Comparison of ENCODE assay signal across 19 mouse cellular contexts in the genomic region with DNA sequence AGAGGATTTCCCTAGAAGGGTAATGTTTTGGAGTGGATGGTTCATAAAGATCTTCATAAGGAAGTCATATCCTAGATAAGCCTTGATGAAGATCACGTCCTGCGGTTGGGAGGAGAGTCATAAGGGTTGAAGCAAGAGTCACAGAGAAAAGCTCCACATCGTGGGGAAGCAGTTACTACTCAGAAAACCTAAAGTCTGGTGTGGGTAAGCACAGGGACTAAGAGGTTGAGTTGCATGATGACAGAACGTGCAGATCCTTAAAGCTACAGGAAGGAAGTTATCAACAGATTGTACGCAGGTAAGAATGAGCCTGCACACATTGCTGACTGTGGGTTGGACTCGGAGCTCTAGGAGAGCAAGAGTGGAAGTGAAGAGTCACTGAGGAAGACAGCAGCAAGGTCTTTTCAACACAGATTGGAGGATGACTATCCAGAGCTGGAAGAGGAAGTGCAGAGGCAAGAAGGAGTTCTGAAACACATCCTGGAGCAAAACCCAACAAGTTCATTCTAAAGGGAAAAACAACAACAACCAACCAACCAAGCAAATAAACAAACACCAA. TPM values are rescaled to one million over a fixed set of nuclear protein-coding genes. Genes with fewer than 3 reads are reported as not detected.
DNase-seq lines count a peak whose midpoint lies in the region; ATAC-seq and TF ChIP-seq lines count a peak whose summit lies in the region.
"Had no signal": no experiment of that assay in that cellular context is flagged by ENCODE, and none has a peak within 500 bp of the region (broad histone marks: within the 10 kb centered on the region; RNA-seq: fewer than 3 reads in every experiment).

No protein-coding gene starts in this region.

- no peak for TF ChIP-seq CTCF in kidney, adult 2 months (conservative IDR thresholded peaks at IDR 0.05; ENCODE audit: insufficient read depth, insufficient read length, low read depth, low read length)

- H3K36me3 ChIP-seq in kidney, adult 2 months (ENCODE audit: control insufficient read depth, insufficient read depth, low read length), result no peaks in the 10 kb centered on the region
- H3K36me3 ChIP-seq: embryonic facial prominence, embryonic 10.5 days; embryonic facial prominence, embryonic 12.5 days; forebrain, embryonic 15.5 days had no signal

- 77% methylated on average over 6 of the region's 6 CpGs for WGBS in kidney, adult 2 months

- no peak overlapping the region for H3K4me3 ChIP-seq in kidney, adult 2 months (ENCODE audit: insufficient read depth, low read depth, low read length)
- H3K4me3 ChIP-seq: embryonic facial prominence, embryonic 10.5 days; embryonic facial prominence, embryonic 12.5 days; forebrain, embryonic 13.5 days; forebrain, embryonic 15.5 days had no signal

- H3K27me3 ChIP-seq in kidney, adult 2 months (replicated peaks; ENCODE audit: control insufficient read depth, insufficient read depth, low read length), result no peaks in the 10 kb centered on the region
- H3K27me3 ChIP-seq: embryonic facial prominence, embryonic 12.5 days; forebrain, embryonic 13.5 days; forebrain, embryonic 15.5 days had no signal

- TF ChIP-seq POLR2A in kidney, adult 2 months (IDR thresholded peaks at IDR 0.05; ENCODE audit: low read depth, low read length), result no peak

- H3K27ac ChIP-seq in kidney, adult 2 months (ENCODE audit: insufficient read depth, low read depth, low read length), result no peak overlapping the region
- H3K27ac ChIP-seq: embryonic facial prominence, embryonic 10.5 days; embryonic facial prominence, embryonic 12.5 days; forebrain, embryonic 13.5 days; forebrain, embryonic 15.5 days had no signal

- no peak for DNase-seq in left cerebral cortex, adult 9 months (ENCODE audit: low spot score in 2 of 2)
- no peak for DNase-seq in cerebellum, postnatal 25 days
- no peak for DNase-seq in kidney, adult 2 months
- DNase-seq: adrenal gland, adult 2 months; adrenal gland, postnatal 14 days; adrenal gland, postnatal 36 days; cerebellum, adult 11-12 months; cerebellum, adult 2 months; cerebellum, adult 9-10 months; cerebellum, postnatal 10 days; cerebellum, postnatal 36 days; forebrain, postnatal 0 days had no signal

- no peaks in the 10 kb centered on the region for H3K4me1 ChIP-seq in kidney, adult 2 months (ENCODE audit: control insufficient read depth, insufficient read depth, low read length)
- H3K4me1 ChIP-seq: embryonic facial prominence, embryonic 10.5 days; embryonic facial prominence, embryonic 12.5 days; forebrain, embryonic 13.5 days; forebrain, embryonic 15.5 days had no signal

- peak; percentile 69 for ATAC-seq in granulocyte monocyte progenitor cell, adult 5-6 weeks (replicated peaks; ENCODE audit: poor library complexity, severe bottlenecking)
- ATAC-seq in megakaryocyte, adult 5-6 weeks (ENCODE audit: poor library complexity, severe bottlenecking), result peak; percentile 77
- 0 out of 2 replicates have a peak, but pooled peaks have one; percentile 26 for ATAC-seq in neutrophil, adult 5-6 weeks (ENCODE audit: extremely low read depth, insufficient number of reproducible peaks, low FRiP score, poor library complexity, severe bottlenecking)
- ATAC-seq: forebrain, embryonic 13.5 days; forebrain, embryonic 15.5 days; forebrain, postnatal 0 days had no signal

RNA-seq across cellular contexts. Expression of gene Cpeb2, which starts 26.4 kb away (rescaled TPM):
- 2.5 and 6.4 TPM in 2 replicates for total RNA-seq in granulocyte monocyte progenitor cell, adult 5-6 weeks (2014; fragmentation: Nextera tagmentation)
- 2.5 TPM in 2 replicates for total RNA-seq in granulocyte monocyte progenitor cell, adult 5-6 weeks (2017)
- 18.0 and 20.5 TPM in 2 replicates for total RNA-seq in megakaryocyte, adult 5-6 weeks (2015)
- total RNA-seq in megakaryocyte, adult 5-6 weeks (2017), result 6.4 and 9.6 TPM in 2 replicates
- 23.0 and 29.1 TPM in 2 replicates for total RNA-seq in neutrophil, adult 5-6 weeks (2017)
- polyA plus RNA-seq in kidney, adult 2 months (2012; rRNA removed), result 5.8 and 5.9 TPM in 2 replicates

Comparison
In these comparisons a context has a peak if more than half of its experiments do, and no peak if none do; other contexts are left out.
1. ATAC-seq: peak in every context shown above with its lines; median percentile 77 in megakaryocyte, adult 5-6 weeks; 69 in granulocyte monocyte progenitor cell, adult 5-6 weeks; 26 in neutrophil, adult 5-6 weeks.